Mouse (Mus musculus) adrenal gland, postnatal 14 days (tissue): ENCODE results near the gene Vwce. TPM values are rescaled to one million over a fixed set of nuclear protein-coding genes. Genes with fewer than 3 reads are reported as not detected.

Source experiments
- DNase-seq: peaks from one replicate; pipeline ENCODE4 v3.0.0; 2021; ENCODE audit warnings: mixed read lengths
- total RNA-seq: library from RNA; stranded (reverse); gene quantifications from 2 replicates; pipeline ENCODE4 v1.2.3, GENCODE M21; 2021

Gene Vwce
- total RNA-seq, 1 experiment from 2014 or later = 2.2 TPM

GRCm38 (mm10) chr19:10714682-10715475 is 80.9 kb downstream of the Vwce start:
- peak; percentile 86 for DNase-seq

GRCm38 (mm10) chr19:10715476-10715875 is 81.5 kb downstream of the Vwce start:
- no peak for DNase-seq

Other genes with a start within 250 kb of the Vwce start
- 23.9 and 24.1 TPM in 2 replicates for gene Syt7, start 245.1 kb upstream of the Vwce start, total RNA-seq
- 3.9 and 5.8 TPM in 2 replicates for gene Lrrc10b, start 176.7 kb upstream of the Vwce start, total RNA-seq
- gene Ppp1r32, start 151.3 kb upstream of the Vwce start, total RNA-seq = 0.53 and 0.63 TPM in 2 replicates
- gene Cpsf7, start 108.9 kb upstream of the Vwce start, total RNA-seq = 52.9 and 67.6 TPM in 2 replicates
- gene Sdhaf2, start 108.1 kb upstream of the Vwce start, total RNA-seq = 49.9 and 55.7 TPM in 2 replicates
- gene Tmem216, start 78.0 kb upstream of the Vwce start, total RNA-seq = 12.1 and 12.8 TPM in 2 replicates
- 19.0 and 21.2 TPM in 2 replicates for gene Cyb561a3, start 57.0 kb upstream of the Vwce start, total RNA-seq
- gene Tmem138, start 56.9 kb upstream of the Vwce start, total RNA-seq = 9.2 and 11.2 TPM in 2 replicates
- 253 and 279 TPM in 2 replicates for gene Ddb1, start 28.9 kb upstream of the Vwce start, total RNA-seq
- 20.1 and 29.6 TPM in 2 replicates for gene Tkfc, start 28.6 kb upstream of the Vwce start, total RNA-seq
- not detected in 2 replicates for gene Pga5, start 43.9 kb downstream of the Vwce start, total RNA-seq
- gene Vps37c, start 54.5 kb downstream of the Vwce start, total RNA-seq = 19.1 and 23.6 TPM in 2 replicates
- gene Cd5, start 104.8 kb downstream of the Vwce start, total RNA-seq = 1.3 and 8.7 TPM in 2 replicates
- gene Cd6, start 195.8 kb downstream of the Vwce start, total RNA-seq = 0.41 and 5.2 TPM in 2 replicates
- gene Slc15a3, start 205.5 kb downstream of the Vwce start, total RNA-seq = 2.0 and 2.6 TPM in 2 replicates
- gene Tmem132a, start 235.7 kb downstream of the Vwce start, total RNA-seq = 19.6 and 20.2 TPM in 2 replicates
- 92.7 and 101 TPM in 2 replicates for gene Tmem109, start 247.8 kb downstream of the Vwce start, total RNA-seq